Mouse (Mus musculus) stomach, embryonic 15.5 days (tissue): ENCODE data around the gene Krtap17-1. TPM values are rescaled to one million over a fixed set of nuclear protein-coding genes. Genes with fewer than 3 reads are reported as not detected.

Experiments used
- ATAC-seq: fragments of 200-750 bp; cut with Nextera tagmentation; 2 replicates; pipeline ENCODE4 v1.8.0; 2017; ENCODE audit warnings: low read depth, moderate number of reproducible peaks, moderate TSS enrichment; ENCODE audit not compliant: insufficient read depth, low FRiP score
- H3K27ac ChIP-seq: fragments of 300-500 bp; sonication (generic); 2 replicates; pipeline ENCODE4 v1.5.1; 2015; ENCODE audit warnings: mild to moderate bottlenecking, inconsistent platforms
- H3K27me3 ChIP-seq: fragments of 300-500 bp; sonication (generic); replicated peaks from 2 replicates; pipeline ENCODE4 v1.6.1; 2015; ENCODE audit warnings: inconsistent platforms
- H3K36me3 ChIP-seq: fragments of 300-500 bp; sonication (generic); 2 replicates; pipeline ENCODE4 v1.6.1; 2015; ENCODE audit warnings: inconsistent platforms
- H3K4me1 ChIP-seq: fragments of 300-500 bp; sonication (generic); 2 replicates; pipeline ENCODE4 v1.6.1; 2015; ENCODE audit warnings: inconsistent platforms
- H3K4me2 ChIP-seq: fragments of 300-500 bp; sonication (generic); 2 replicates; pipeline ENCODE4 v1.6.1; 2015; ENCODE audit warnings: mild to moderate bottlenecking, inconsistent platforms
- H3K4me3 ChIP-seq: fragments of 300-500 bp; sonication (generic); replicated peaks from 2 replicates; pipeline ENCODE4 v1.5.1; 2015; ENCODE audit warnings: inconsistent platforms
- H3K9ac ChIP-seq: fragments of 300-500 bp; sonication (generic); 2 replicates; pipeline ENCODE4 v1.6.1; 2015; ENCODE audit warnings: inconsistent platforms
- H3K9me3 ChIP-seq: fragments of 300-500 bp; sonication (generic); 2 replicates; pipeline ENCODE4 v1.6.1; 2016; ENCODE audit warnings: inconsistent platforms
- WGBS: fragments of 180-500 bp; shearing (Covaris S2); methylation state at CpG from one replicate; pipeline ENCODE4 v1.1.7; 2015; 5-methylcytosine and 5-hydroxymethylcytosine counted together
- polyA plus RNA-seq: library from polyadenylated mRNA; unstranded; fragments of >200 nt; fragmentation: Nextera tagmentation; extraction: Ambion mirVana; gene quantifications from 2 replicates; pipeline ENCODE4 v1.2.1, GENCODE M21; 2015

Krtap17-1 gene
- polyA plus RNA-seq = 0.30 TPM in 1 of 2 replicates, not detected in the other

DNA sequence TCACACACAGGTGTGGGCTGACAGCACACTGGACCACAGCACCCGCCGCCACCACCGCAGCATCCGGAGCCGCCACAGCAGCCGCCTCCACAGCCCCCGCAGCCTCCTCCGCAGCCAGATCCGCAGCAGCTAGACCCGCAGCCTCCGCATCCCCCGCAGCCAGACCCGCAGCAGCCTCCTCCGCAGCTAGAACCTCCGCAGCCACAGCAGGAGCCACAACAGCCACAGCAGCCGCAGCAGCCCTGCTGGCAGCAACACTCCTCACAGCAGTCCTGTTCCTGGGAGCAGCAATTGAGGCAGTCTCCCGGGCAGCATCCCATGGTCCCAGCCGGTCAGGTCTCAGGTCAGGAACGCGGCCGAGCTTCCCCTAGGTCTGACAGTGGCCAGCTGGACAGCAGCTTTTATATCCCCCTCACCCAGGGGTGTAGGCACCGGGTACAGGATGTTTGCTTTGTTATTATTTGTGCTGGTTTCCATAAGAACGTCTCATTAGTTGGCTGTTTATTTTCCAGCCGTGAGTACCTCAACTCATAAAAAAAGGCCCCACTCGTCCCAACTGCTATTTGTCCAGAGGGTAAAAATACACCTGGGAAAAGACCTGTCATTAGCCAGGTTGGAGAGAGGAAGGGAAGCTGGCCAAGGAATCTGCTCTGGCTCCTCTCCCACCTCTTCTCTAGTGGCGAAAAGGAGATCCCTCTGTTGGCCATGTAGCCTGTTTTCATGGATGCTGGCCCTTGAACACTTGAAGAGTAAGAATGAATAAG, at the start of gene Krtap17-1:
Gene Krtap17-1, minus strand, starts transcription at position 375 of the 764 bp plus-strand sequence.
- 25% methylated on average over 26 of the region's 26 CpGs for WGBS
- no peaks in the 10 kb centered on the region for H3K4me1 ChIP-seq
- H3K27ac ChIP-seq = no peak within 1 kb of the TSS
- no peaks in the 10 kb centered on the region for H3K36me3 ChIP-seq
- H3K4me2 ChIP-seq = peak within 1 kb of the TSS; percentile 40
- no peak for ATAC-seq
- no peak within 1 kb of the TSS for H3K4me3 ChIP-seq
- no peaks in the 10 kb centered on the region for H3K9me3 ChIP-seq
- H3K9ac ChIP-seq = no peak within 1 kb of the TSS
- 0 out of 2 replicates have a peak, but pooled peaks cover 3% of the 10 kb centered on the region for H3K27me3 ChIP-seq

DNA sequence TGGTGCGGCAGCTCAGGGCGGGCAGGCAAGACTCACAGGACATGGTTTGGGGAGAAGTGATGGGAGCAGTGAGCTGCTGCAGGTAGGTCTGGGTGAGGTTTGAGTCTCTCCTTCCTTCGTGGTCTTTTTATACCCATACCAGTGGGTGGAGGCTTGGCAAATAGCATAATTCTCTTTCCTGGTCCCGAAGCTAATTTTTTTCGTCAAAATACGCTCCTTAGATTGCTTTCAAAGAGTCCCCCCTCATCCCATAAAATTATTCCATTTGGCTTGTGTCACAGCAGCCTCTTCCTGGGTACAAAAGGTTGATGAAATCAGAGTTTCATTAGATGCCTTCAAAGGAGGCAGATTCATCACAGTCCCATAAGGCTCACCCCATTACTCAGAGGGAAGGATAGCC, 47.7 kb upstream of the Krtap17-1 start, which contains the start of gene Krt34:
Gene Krt34, minus strand, starts transcription at position 101 of the 400 bp plus-strand sequence.
- no peaks in the 10 kb centered on the region for H3K27me3 ChIP-seq
- no peak within 1 kb of the TSS for H3K4me2 ChIP-seq
- no peak within 1 kb of the TSS for H3K4me3 ChIP-seq
- no peaks in the 10 kb centered on the region for H3K9me3 ChIP-seq
- no peak within 1 kb of the TSS for H3K27ac ChIP-seq
- no peak for ATAC-seq
- H3K4me1 ChIP-seq = no peaks in the 10 kb centered on the region
- WGBS = 86% methylated on average over 6 of the region's 6 CpGs
- no peaks in the 10 kb centered on the region for H3K36me3 ChIP-seq
- H3K9ac ChIP-seq = no peak within 1 kb of the TSS

DNA sequence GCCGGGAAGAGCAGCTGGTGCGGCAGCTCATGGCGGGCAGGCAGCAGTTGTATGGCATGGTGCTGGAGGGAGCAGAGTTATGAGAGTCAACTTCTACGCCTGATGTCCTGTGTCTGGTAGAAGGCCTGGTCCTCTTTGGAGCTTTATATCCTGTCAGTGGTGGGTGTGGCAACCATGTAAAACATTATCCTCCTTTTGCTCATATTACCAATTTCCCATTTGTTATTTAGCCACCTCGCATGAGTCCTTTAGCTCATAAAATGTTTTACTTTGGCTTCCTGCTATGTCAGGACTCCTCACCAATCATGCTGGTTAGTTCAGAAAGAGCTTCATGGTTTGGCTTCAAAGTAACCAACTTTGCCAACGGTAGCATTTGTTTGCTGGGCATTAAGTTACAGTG, 36.0 kb upstream of the Krtap17-1 start, which contains the start of gene Krt33b:
Gene Krt33b, minus strand, starts transcription at position 101 of the 400 bp plus-strand sequence.
- ATAC-seq = no peak
- Histone ChIP-seq H3K27me3 (no peaks in the 10 kb centered on the region), H3K36me3 (no peaks in the 10 kb centered on the region), H3K4me2 (no peak within 1 kb of the TSS), H3K4me1 (no peaks in the 10 kb centered on the region), H3K27ac (no peak within 1 kb of the TSS), H3K9ac (no peak within 1 kb of the TSS), H3K9me3 (no peaks in the 10 kb centered on the region), H3K4me3 (no peak within 1 kb of the TSS)
- WGBS = 82% methylated on average over 6 of the region's 6 CpGs

DNA sequence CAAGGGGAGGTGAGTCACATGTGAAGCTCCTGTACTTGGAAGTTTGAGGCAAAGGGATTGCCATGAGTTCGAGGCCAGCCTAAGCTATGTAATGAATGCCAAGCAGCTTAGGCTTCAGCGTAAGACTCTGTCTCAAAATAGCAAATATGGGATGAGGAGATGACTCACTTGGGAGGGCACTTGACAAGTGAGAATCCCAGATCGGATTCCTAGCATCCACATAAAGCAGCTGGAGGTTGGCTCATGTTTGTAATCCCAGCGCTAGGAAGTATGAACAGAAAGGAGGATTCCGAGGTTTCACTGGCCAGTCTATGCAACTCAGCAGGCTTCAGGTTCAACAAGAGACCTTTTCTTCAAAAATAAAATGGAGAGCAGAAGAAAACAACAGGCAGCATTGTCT, 27.6 kb upstream of the Krtap17-1 start:
- no peaks in the 10 kb centered on the region for H3K36me3 ChIP-seq
- WGBS = 65% methylated on average over 5 of the region's 5 CpGs
- ATAC-seq = no peak
- no peak overlapping the region for H3K4me3 ChIP-seq
- H3K27ac ChIP-seq = no peak overlapping the region
- H3K9ac ChIP-seq = no peak overlapping the region
- no peaks in the 10 kb centered on the region for H3K4me1 ChIP-seq
- no peak overlapping the region for H3K4me2 ChIP-seq
- no peaks in the 10 kb centered on the region for H3K9me3 ChIP-seq
- H3K27me3 ChIP-seq = no peaks in the 10 kb centered on the region

DNA sequence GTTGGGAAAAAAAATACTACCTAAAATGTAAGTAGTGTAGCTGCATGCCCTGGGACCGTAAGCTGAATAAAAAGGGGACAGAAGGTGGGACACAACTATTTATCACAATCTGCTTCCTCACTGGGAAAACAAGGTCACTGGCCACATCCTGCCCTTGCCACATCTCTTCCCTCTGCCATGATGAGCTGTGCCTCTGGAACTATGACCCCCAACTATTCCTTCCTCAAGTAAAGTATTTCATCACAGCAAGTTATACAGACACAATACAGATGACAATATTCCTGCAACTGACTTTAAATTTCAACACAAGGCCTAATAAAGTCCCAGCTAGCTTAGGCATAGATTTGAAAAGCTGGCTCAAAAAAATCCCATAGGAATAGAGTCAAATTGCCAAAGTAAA, 25.7 kb upstream of the Krtap17-1 start:
- ATAC-seq = no peak
- H3K9me3 ChIP-seq = no peaks in the 10 kb centered on the region
- H3K4me1 ChIP-seq = no peaks in the 10 kb centered on the region
- H3K36me3 ChIP-seq = no peaks in the 10 kb centered on the region
- H3K4me2 ChIP-seq = no peak overlapping the region
- H3K27ac ChIP-seq = no peak overlapping the region
- WGBS = 82% methylated on average over 1 of the region's 1 CpGs
- H3K4me3 ChIP-seq = no peak overlapping the region
- no peaks in the 10 kb centered on the region for H3K27me3 ChIP-seq
- no peak overlapping the region for H3K9ac ChIP-seq

DNA sequence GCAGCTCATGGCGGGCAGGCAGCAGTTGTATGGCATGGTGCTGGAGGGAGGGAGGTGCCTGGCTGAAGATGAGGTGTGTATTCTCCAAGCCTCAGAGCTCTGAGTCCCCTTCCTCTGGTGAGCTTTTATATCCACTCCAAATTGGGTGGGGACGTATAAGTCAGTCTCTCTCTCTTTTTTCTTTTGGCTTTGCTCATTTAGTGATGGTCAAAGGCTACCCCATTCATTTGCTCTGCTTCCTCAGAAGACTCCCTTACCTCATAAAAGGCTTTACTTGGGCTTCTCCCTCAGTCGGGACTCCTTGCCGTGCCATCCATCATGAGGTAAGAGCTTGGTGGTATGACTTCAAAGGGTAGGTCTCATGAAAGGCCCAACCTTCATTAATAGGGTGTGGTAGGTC, 22.3 kb upstream of the Krtap17-1 start, which contains the start of gene Krt33a:
Gene Krt33a, minus strand, starts transcription at position 101 of the 400 bp plus-strand sequence.
- Histone ChIP-seq H3K9ac (no peak within 1 kb of the TSS), H3K9me3 (no peaks in the 10 kb centered on the region), H3K27me3 (no peaks in the 10 kb centered on the region), H3K4me3 (no peak within 1 kb of the TSS), H3K4me2 (no peak within 1 kb of the TSS), H3K4me1 (no peaks in the 10 kb centered on the region), H3K27ac (no peak within 1 kb of the TSS), H3K36me3 (no peaks in the 10 kb centered on the region)
- ATAC-seq = no peak
- 66% methylated on average over 4 of the region's 4 CpGs for WGBS

DNA sequence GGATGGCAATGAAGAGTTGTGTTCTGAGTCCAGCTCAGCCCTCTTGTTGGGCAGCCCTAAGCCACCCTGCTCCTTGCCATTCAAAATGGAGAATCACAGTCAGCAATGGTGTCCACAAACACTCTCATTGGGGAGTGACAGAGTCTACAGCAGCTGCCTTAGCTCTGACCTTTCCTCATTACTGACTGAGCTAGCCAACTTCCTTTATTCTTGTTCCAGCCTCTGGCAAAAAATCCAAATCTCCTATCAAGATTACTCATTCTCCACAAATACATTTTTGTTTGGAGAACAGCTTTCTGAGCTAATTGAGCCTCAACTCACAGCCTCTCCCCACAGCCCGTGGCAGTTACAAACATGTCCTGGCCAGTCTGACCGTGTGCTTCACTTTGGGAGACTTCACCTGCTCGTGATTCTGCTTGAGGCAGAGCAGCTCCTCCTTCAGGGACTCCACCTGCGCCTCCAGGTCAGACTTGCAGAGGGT, 19.9 kb upstream of the Krtap17-1 start:
- H3K4me2 ChIP-seq = no peak overlapping the region
- H3K9me3 ChIP-seq = no peaks in the 10 kb centered on the region
- no peaks in the 10 kb centered on the region for H3K4me1 ChIP-seq
- peak; percentile 56; the same call in 1 of the 2 replicates for ATAC-seq
- H3K36me3 ChIP-seq = no peaks in the 10 kb centered on the region
- no peaks in the 10 kb centered on the region for H3K27me3 ChIP-seq
- 39% methylated on average over 4 of the region's 4 CpGs for WGBS
- no peak overlapping the region for H3K9ac ChIP-seq
- peak overlapping the region; percentile 75 for H3K27ac ChIP-seq
- H3K4me3 ChIP-seq = no peak overlapping the region

DNA sequence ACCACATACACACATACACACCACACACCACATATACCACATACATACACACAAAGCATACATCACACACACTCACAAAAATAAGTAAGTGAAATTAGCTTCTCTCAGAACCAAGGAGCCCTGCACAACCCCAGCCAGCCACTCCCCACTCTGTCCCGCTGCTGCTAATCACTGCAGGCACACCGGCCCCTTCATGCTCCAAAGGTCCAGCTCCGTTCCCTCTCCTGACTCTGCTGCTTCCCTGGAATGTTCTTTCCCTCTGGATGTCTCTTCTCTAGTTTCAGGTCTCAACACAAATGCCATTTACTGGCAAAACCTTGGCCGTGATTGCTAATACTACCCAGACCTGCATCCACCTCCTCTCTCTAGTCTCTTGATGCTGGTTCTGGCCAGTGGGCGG, 16.9 kb upstream of the Krtap17-1 start:
- no peak overlapping the region for H3K4me3 ChIP-seq
- ATAC-seq = no peak
- no peak overlapping the region for H3K27ac ChIP-seq
- H3K4me2 ChIP-seq = no peak overlapping the region
- H3K27me3 ChIP-seq = no peaks in the 10 kb centered on the region
- no peaks in the 10 kb centered on the region for H3K36me3 ChIP-seq
- WGBS = 84% methylated on average over 5 of the region's 5 CpGs
- no peak overlapping the region for H3K9ac ChIP-seq
- H3K4me1 ChIP-seq = no peaks in the 10 kb centered on the region
- no peaks in the 10 kb centered on the region for H3K9me3 ChIP-seq

DNA sequence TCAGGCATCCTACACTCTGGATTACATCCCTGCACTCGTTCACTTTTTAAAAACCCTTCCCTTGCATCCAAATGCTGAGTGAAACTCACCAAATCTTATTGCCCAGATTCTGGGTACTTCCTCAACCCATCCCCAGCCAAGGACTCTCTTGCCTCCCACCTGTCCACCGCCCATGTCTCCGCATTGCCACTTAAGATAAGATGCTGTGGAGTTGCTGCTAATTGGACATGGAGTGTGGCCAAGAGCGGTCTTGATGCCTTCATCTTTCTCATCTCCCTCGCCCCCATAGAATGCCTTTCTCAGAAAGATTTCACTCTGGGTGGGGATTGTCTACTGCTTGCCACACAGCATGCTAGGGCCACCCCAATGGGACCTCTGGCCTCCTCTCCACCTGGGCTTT, 14.5 kb upstream of the Krtap17-1 start:
- H3K4me3 ChIP-seq = no peak overlapping the region
- H3K27me3 ChIP-seq = no peaks in the 10 kb centered on the region
- no peaks in the 10 kb centered on the region for H3K36me3 ChIP-seq
- ATAC-seq = no peak
- WGBS = 85% methylated on average over 5 of the region's 5 CpGs
- H3K4me2 ChIP-seq = no peak overlapping the region
- H3K27ac ChIP-seq = no peak overlapping the region
- no peak overlapping the region for H3K9ac ChIP-seq
- H3K4me1 ChIP-seq = no peaks in the 10 kb centered on the region
- no peaks in the 10 kb centered on the region for H3K9me3 ChIP-seq

DNA sequence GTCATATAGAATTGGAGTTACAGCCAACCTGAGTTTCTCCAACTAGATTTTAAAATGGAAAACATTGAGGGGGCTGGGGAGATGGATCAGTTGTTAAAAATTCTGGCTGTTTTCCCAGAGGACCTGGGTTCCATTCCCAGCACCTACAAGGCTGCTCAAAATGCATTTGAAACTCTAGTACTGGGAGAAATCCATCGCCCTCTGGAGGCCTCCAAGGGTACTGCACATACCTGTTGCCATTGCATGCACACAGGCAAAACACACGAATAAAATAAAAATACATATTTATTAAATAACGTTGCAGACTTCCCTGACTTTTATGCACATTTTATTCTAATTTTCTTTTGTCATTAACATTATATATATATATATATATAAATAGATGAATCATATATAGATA, 12.8 kb upstream of the Krtap17-1 start:
- 56% methylated on average over 3 of the region's 3 CpGs for WGBS
- Histone ChIP-seq H3K27me3 (no peaks in the 10 kb centered on the region), H3K4me3 (no peak overlapping the region), H3K9ac (no peak overlapping the region), H3K9me3 (no peaks in the 10 kb centered on the region), H3K27ac (no peak overlapping the region), H3K4me2 (no peak overlapping the region), H3K4me1 (no peaks in the 10 kb centered on the region), H3K36me3 (no peaks in the 10 kb centered on the region)
- no peak for ATAC-seq

DNA sequence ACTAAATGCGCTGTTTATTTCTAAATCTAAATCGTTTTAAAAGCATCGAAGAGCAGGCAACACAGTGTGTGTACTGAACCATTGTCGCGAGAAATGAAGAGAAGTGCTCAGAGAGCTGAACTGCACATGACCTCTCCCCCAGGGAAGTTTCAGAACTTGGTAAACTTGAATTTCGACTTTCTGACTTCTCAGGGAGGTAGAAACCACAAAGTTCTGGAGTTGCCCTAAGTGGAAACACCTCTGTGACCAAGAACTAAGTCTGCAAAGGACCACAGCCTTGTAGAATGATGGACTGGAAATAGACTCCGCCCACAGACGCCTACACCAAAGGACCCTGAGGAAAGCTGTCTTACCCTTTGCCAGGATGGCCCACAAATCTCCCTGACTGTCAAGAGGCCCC, 12.1 kb upstream of the Krtap17-1 start:
- H3K4me3 ChIP-seq = no peak overlapping the region
- no peaks in the 10 kb centered on the region for H3K9me3 ChIP-seq
- no peak for ATAC-seq
- no peak overlapping the region for H3K9ac ChIP-seq
- H3K27me3 ChIP-seq = no peaks in the 10 kb centered on the region
- WGBS = 67% methylated on average over 8 of the region's 8 CpGs
- H3K4me1 ChIP-seq = no peaks in the 10 kb centered on the region
- H3K36me3 ChIP-seq = no peaks in the 10 kb centered on the region
- peak overlapping the region; percentile 32; the same call in 1 of the 2 replicates for H3K27ac ChIP-seq
- H3K4me2 ChIP-seq = no peak overlapping the region

DNA sequence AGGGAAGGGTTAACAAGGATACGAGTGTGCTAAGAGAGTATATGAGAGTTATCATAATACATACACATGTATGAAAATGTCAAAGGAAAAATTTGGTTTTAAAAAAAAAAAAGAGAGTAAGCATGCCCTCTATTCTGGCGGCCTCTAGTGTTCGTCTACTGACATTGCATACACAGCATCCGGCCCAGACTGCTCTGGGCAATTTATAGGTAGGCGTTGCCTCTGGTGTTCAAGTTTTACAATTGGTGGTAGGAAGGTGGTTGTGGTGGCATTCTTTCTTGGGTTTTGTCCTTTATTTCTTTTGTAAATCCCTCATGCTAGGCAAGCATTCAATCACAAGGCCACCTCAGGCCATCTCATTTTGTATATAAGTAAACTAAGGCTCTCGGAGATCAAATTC, 11.1 kb upstream of the Krtap17-1 start:
- Histone ChIP-seq H3K36me3 (no peaks in the 10 kb centered on the region), H3K4me3 (no peak overlapping the region), H3K9me3 (no peaks in the 10 kb centered on the region), H3K4me2 (no peak overlapping the region), H3K9ac (no peak overlapping the region), H3K27me3 (no peaks in the 10 kb centered on the region), H3K4me1 (no peaks in the 10 kb centered on the region), H3K27ac (no peak overlapping the region)
- 20% methylated on average over 6 of the region's 6 CpGs for WGBS
- ATAC-seq = no peak
